Mouse (Mus musculus) kidney, adult 9 months (tissue): ENCODE results near the gene Prdm1.

Experiments
- DNase-seq: peaks from one replicate; pipeline ENCODE4 v3.0.0; 2022

The Prdm1 gene

GRCm38 (mm10) chr10:44492815-44493525, 35.3 kb downstream of the Prdm1 start:
- peak; percentile 49 for DNase-seq

GRCm38 (mm10) chr10:44490899-44491422, 37.3 kb downstream of the Prdm1 start:
- DNase-seq = no peak

DNA sequence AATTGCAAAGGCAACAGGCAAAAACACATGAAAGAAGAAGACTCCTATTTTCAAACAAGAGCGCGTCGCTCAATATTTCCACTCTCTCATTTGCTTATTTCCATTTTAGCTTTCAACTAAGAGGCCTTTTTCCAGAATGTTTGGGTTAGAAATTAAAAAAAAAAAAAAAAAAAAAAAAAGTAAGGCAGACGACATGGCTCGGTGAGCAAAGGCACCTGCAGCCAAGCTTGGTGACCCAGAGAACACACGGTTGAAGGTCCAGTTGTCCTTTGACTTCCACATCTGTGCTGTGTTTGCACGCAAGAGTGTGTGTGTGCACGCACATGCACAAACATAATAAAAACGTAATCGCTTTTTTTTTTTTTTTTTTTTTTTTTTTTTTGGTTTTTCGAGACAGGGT, 41.2 kb downstream of the Prdm1 start:
- DNase-seq = peak; percentile 60

DNA sequence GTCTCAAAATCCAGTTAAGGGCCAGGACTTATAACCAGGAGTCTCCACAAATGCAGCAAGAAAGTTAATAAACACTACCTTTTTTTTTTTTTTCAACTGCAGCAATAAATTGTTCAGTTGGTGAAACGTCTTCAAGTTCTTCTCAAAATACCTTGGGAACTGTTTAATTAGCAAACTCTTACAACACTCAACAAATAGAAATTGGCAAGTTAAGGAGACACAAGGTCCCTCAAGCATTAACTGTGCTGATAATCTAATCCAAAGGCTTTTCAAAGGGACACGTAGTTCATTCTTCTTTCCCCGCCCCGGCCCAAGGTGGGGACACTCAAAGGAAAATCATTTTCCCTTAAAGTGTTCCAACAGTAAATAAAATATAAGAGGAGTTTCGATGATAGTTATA, 44.2 kb downstream of the Prdm1 start:
- peak; percentile 19 for DNase-seq

- DNase-seq = no peak
Measured at GRCm38 (mm10) chr10:44483116-44483515, 45.2 kb downstream of the Prdm1 start.

DNA sequence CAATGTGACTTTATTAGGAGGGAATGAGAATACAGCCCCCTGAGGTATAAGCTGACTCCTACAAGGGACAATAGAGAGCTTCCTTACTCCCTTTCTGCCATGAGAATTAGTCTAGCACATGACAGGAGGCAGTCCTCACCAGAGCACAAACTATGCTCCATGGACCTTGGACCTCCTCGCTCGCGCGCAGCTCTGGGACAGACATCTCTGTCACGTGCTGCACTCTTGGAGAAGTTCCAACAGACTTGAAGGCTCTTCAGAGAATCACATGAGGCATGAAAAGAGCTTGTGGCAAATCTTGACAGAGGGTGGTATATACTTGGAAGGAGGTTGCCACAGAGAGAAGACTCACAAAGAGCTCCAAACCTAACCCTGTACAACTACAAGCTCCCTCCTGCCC, 46.9 kb downstream of the Prdm1 start:
- peak; percentile 96 for DNase-seq

DNA sequence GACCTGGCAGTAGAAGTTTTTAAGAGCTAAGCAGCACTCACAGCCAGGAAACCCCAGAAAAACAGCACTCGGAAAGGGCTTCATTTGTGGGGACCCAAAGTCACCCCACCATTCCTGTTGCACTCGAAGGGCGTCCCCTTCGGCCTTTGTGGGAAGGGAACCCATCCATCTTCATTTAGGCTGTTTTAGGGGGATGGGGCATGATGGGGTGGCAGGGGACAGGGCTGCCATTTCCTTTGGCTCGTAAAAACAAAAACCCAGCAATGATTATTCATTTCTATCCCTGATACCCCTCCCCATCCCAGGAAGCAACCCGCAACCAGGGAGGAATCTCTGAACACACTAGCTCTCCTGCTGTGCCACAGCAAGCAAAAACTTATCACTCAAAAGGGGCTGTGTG, 49.0 kb downstream of the Prdm1 start:
- DNase-seq = no peak

DNA sequence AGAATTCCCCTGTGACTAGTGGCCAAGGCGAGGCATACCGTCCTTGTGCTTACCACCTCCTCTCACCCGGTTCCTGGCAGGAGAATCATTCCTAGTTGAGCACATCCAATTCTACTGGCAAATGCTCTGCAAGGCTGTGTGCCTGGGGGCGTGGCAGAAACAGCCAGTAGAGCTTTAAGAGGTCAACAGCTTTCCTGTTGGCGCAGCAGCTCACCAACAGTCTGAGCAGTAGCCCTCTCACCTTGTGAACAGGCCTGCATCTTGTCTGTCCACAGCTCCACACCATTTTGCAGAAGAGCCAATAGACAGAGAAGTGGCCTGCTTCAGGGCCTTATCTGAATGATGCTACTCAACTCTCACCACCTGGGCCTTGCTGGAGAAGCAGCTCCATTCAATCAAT, 50.2 kb downstream of the Prdm1 start:
- peak; percentile 48 for DNase-seq

GRCm38 (mm10) chr10:44477240-44477639, 51.1 kb downstream of the Prdm1 start:
- no peak for DNase-seq

GRCm38 (mm10) chr10:44476523-44476922, 51.8 kb downstream of the Prdm1 start:
- DNase-seq = no peak

DNA sequence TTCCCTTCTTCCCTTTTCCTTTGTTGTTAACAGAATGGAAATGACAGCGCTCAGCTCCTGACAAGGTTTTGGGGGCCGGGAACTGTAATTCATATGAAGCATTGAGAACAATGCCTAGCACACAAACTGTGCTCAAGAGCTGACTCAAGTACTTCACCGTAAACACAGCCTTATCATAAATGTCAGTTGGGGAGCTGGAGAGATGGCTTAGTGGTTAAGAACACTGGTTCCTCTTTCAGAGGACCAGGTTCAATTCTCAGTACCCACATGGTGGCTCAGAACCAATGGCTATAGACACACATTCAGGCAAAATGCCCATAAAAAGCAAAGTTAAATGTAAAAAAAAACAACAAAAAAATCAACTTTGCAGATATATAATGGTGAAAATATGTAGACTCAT, 52.9 kb downstream of the Prdm1 start:
- DNase-seq = no peak

- DNase-seq = peak; percentile 71
Measured at GRCm38 (mm10) chr10:44474256-44474655, 54.0 kb downstream of the Prdm1 start.

DNA sequence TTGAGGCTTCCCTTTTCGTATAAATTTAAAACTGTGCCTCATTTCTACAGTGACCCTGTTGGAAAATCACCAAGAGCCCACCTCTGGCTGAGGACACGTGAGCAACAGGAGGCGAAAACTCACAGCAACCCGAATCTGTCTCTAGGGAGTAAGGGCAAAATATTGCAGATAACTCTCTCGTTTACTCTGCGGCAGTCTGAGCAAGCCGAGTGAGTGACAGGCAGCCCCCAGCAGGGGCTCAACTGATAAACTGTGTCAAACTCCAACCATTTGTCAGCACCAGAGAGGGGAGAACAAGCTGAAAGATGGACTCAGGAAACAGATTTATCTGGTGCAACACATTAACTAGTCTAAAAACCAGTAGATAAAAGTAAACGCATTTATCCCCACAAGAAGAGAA, 62.7 kb downstream of the Prdm1 start:
- DNase-seq = no peak

GRCm38 (mm10) chr10:44464563-44464962, 63.7 kb downstream of the Prdm1 start:
- DNase-seq = no peak

- no peak for DNase-seq
Measured at GRCm38 (mm10) chr10:44463856-44464255, 64.4 kb downstream of the Prdm1 start.

GRCm38 (mm10) chr10:44462351-44462750, 66.0 kb downstream of the Prdm1 start:
- no peak for DNase-seq

- DNase-seq = no peak
Measured at GRCm38 (mm10) chr10:44461063-44461462, 67.2 kb downstream of the Prdm1 start.

DNA sequence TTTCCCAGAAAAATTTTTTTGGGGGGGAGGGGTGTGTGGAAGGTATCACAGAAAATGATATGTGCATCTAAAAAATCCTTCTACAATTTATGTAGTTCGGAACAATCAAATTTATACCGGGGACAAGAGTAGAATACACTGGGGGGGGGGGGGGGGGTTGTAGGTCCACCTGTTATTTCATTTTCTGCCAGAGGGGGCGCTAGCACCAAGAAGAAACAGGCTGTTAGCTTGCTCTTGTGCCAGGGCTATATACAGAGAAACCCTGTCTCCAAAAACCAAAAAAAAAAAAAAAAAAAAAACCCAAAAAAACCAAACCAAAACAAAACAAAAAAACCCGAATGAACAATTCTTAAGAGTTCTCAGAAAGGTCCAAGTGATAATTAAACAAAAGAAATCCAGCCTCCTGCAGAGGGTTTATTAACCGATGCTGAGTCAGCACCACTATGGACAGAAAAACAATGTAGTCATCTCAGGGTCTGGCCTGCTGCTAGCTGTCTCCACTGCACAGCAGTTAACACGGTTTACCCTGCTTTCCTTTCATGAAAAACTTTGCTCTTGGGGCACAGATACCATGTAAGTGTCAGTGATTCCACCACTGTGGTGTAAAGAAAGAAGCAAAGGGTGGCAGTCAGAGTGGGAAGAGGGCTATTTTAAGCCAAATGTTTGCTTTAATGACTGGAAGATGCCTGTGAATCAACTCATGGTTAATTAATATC, 68.0 kb downstream of the Prdm1 start:
- DNase-seq = peak; percentile 72

- peak; percentile 28 for DNase-seq
Measured at GRCm38 (mm10) chr10:44459321-44460000, 68.8 kb downstream of the Prdm1 start.

DNA sequence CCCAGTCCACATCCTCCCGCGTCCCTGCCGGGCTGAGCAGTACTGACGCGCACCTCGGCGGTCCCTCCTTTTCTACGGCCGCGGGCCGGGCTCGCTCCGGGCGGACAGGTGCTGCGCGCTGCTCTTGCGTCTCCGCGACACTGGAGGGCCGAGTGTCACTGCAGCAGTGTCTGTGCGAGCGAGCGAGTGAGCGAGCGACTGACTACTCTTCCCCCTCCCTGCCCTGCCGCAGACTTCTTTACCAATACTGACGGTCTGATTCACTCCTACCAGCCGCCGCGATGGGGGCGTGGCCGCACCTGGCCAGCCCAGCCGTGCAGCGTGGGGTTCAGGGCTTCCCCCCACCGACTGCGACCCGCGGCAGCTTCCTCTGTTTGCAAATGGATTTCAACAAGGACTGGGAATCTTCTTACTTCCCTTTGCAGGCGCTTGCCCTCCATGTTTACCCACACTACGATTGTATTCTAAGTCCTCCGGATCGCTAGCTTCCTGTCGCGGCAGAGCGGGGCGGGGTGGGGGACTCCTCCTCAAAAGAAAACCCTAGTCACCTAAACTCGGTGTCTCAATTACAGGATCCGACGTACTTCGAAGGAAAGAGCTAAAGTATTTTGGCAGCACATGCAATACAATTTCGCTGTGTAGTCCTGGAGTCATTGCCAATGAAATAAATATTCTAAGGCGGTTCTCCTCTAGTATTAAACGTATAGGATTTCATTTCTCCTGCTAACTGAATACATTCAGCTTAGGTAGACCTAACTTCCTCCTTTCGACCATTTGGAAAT, 69.6 kb downstream of the Prdm1 start:
- DNase-seq = peak; percentile 59

DNA sequence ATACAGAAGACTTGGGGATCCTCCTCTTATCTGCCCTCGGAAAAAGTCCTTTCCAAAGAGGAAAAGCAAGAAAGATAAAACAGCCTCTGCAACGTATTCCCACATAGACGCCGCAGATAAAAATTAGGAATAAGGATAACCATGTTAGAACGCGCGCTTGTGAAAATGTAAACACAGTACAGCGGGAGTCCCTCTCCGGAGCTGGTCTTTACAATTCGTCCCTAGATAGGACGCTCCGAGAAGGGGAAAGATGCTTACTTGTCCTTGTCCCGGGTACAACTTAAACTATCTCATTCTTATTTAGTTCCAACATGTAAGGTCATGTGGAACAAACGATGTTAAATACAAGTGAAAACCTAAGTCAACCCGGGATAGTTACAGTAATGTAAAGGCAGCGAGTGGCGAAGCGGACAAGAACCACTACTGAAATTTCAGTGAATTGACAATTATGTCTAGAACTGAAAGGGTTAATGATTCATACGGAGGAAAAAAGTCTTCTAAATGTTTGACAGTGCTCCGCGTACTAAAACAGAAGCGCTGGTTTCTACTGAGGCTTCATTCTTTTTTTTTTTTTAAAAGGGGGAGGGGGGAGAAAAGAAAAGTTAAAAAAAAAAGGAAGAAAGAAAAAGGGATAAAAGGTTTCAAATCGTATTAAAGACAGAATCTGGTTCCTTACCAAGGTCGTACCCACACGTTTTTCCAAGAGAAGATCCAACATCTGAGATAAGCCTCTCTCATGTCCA, 70.3 kb downstream of the Prdm1 start:
- DNase-seq = peak; percentile 27
